Comparison of ENCODE assay signal across 8 mouse cellular contexts in genomic region chr2:31115091-31115942, GRCm38 (mm10). TPM values are rescaled to one million over a fixed set of nuclear protein-coding genes. Genes with fewer than 3 reads are reported as not detected.
DNase-seq lines count a peak whose midpoint lies in the region; ATAC-seq and TF ChIP-seq lines count a peak whose summit lies in the region.

No protein-coding gene starts in this region.

- H3K4me1 ChIP-seq in kidney, embryonic 16.5 days (ENCODE audit: insufficient read depth, low read length), result peaks cover 21% of the 10 kb centered on the region
- peaks cover 23% of the 10 kb centered on the region for H3K4me1 ChIP-seq in limb, embryonic 14.5 days (ENCODE audit: control insufficient read depth, insufficient read depth, low read length)
- H3K4me1 ChIP-seq in small intestine, adult 2 months (ENCODE audit: control insufficient read depth, insufficient read depth, insufficient read length, low read length), result peaks cover 11% of the 10 kb centered on the region; the same call in 1 of the 2 replicates

- no peak for TF ChIP-seq POLR2A in limb, embryonic 14.5 days (IDR thresholded peaks at IDR 0.05; ENCODE audit: borderline replicate concordance, extremely low read depth, insufficient read depth, insufficient read length)
- no peak for TF ChIP-seq POLR2A in small intestine, adult 2 months (IDR thresholded peaks at IDR 0.05; ENCODE audit: low read depth, low read length)

- WGBS in kidney, embryonic 16.5 days, result 22% methylated on average over 10 of the region's 10 CpGs
- WGBS in limb, embryonic 14.5 days, result 34% methylated on average over 10 of the region's 10 CpGs
- WGBS in small intestine, adult 2 months, result 49% methylated on average over 10 of the region's 10 CpGs

- no peak for ATAC-seq in kidney, embryonic 16.5 days (ENCODE audit: low FRiP score, low TSS enrichment)
- 0 out of 2 replicates have a peak, but pooled peaks have one; percentile 31 for ATAC-seq in limb, embryonic 14.5 days (ENCODE audit: low FRiP score, low read depth)

- H3K36me3 ChIP-seq in kidney, embryonic 16.5 days (ENCODE audit: insufficient read depth, low read length), result 0 out of 2 replicates have a peak, but pooled peaks cover 4% of the 10 kb centered on the region
- peaks cover 2% of the 10 kb centered on the region; the same call in 1 of the 2 replicates for H3K36me3 ChIP-seq in limb, embryonic 14.5 days (ENCODE audit: control insufficient read depth, insufficient read depth, low read length)
- no peaks in the 10 kb centered on the region for H3K36me3 ChIP-seq in small intestine, adult 2 months (ENCODE audit: control insufficient read depth, insufficient read depth, low read length)

- DNase-seq in kidney, postnatal 25 days, result no peak
- peak; percentile 50 for DNase-seq in c-Kit-positive CD71-positive TER-119-negative erythroid progenitor cells, embryonic 14.5 days (ENCODE audit: low read depth)
- DNase-seq in limb, embryonic 14.5 days (ENCODE audit: low spot score), result no peak
- no peak for DNase-seq in ovary, postnatal 36 days (ENCODE audit: low spot score)
- no peak for DNase-seq in adrenal gland, postnatal 36 days
- no peak for DNase-seq in urinary bladder, postnatal 4 days (ENCODE audit: low spot score in 2 of 2)

- H3K4me3 ChIP-seq in kidney, embryonic 16.5 days (ENCODE audit: low read length), result no peak overlapping the region
- no peak overlapping the region for H3K4me3 ChIP-seq in limb, embryonic 14.5 days (replicated peaks; ENCODE audit: low read length)
- no peak overlapping the region for H3K4me3 ChIP-seq in small intestine, adult 2 months (ENCODE audit: low read depth, low read length)

- no peaks in the 10 kb centered on the region for H3K27me3 ChIP-seq in kidney, embryonic 16.5 days (ENCODE audit: insufficient read depth, low read length)
- no peaks in the 10 kb centered on the region for H3K27me3 ChIP-seq in limb, embryonic 14.5 days (ENCODE audit: control insufficient read depth, insufficient read depth, low read length)
- no peaks in the 10 kb centered on the region for H3K27me3 ChIP-seq in small intestine, adult 2 months (ENCODE audit: control insufficient read depth, insufficient read depth, low read length)

- H3K4me2 ChIP-seq in kidney, embryonic 16.5 days (replicated peaks; ENCODE audit: low read depth, low read length), result no peak overlapping the region
- no peak overlapping the region; the same call in 1 of the 2 replicates for H3K4me2 ChIP-seq in limb, embryonic 14.5 days (replicated peaks; ENCODE audit: low read depth, low read length, severe bottlenecking)

- H3K27ac ChIP-seq in kidney, embryonic 16.5 days (ENCODE audit: low read length), result peak overlapping the region; percentile 31; the same call in 1 of the 2 replicates
- peak overlapping the region; percentile 70 for H3K27ac ChIP-seq in limb, embryonic 14.5 days (replicated peaks; ENCODE audit: low read depth, low read length)
- H3K27ac ChIP-seq in small intestine, adult 2 months (ENCODE audit: insufficient read depth, low read depth, low read length), result peak overlapping the region; percentile 47

- no peak overlapping the region for H3K9ac ChIP-seq in kidney, embryonic 16.5 days (replicated peaks; ENCODE audit: low read length)
- H3K9ac ChIP-seq in limb, embryonic 14.5 days (ENCODE audit: low read depth, low read length, severe bottlenecking), result no peak overlapping the region

- H3K9me3 ChIP-seq in kidney, embryonic 16.5 days (ENCODE audit: low read length), result no peaks in the 10 kb centered on the region
- H3K9me3 ChIP-seq in limb, embryonic 14.5 days (ENCODE audit: control insufficient read depth, low read length), result no peaks in the 10 kb centered on the region

- TF ChIP-seq CTCF in small intestine, adult 2 months (IDR thresholded peaks at IDR 0.05; ENCODE audit: extremely low read depth, insufficient read length, insufficient replicate concordance, low read depth, low read length), result no peak

RNA-seq across cellular contexts. Expression of gene Fnbp1, which starts 26.5 kb away (rescaled TPM):
- polyA plus RNA-seq in kidney, embryonic 16.5 days (2015; fragmentation: Nextera tagmentation; extraction: Ambion mirVana), result 19.4 and 24.3 TPM in 2 replicates
- 40.8 and 41.5 TPM in 2 replicates for polyA plus RNA-seq in limb, embryonic 14.5 days (2012; rRNA removed)
- polyA plus RNA-seq in limb, embryonic 14.5 days (2014; fragmentation: Nextera tagmentation; extraction: Ambion mirVana), result 25.6 and 26.6 TPM in 2 replicates
- 20.3 and 28.6 TPM in 2 replicates for polyA plus RNA-seq in small intestine, adult 2 months (2012; rRNA removed)
- 10 to 100 TPM; 50.6 to 51.7 TPM for total RNA-seq in adrenal gland, postnatal 36 days (2021)

RNA-seq across cellular contexts. Expression of gene Gpr107, which starts 36.8 kb away (rescaled TPM):
- polyA plus RNA-seq in kidney, embryonic 16.5 days (2015; fragmentation: Nextera tagmentation; extraction: Ambion mirVana), result 38.3 and 41.6 TPM in 2 replicates
- polyA plus RNA-seq in limb, embryonic 14.5 days (2012; rRNA removed), result 34.5 and 37.0 TPM in 2 replicates
- 25.1 and 28.6 TPM in 2 replicates for polyA plus RNA-seq in limb, embryonic 14.5 days (2014; fragmentation: Nextera tagmentation; extraction: Ambion mirVana)
- 14.8 and 30.5 TPM in 2 replicates for polyA plus RNA-seq in small intestine, adult 2 months (2012; rRNA removed)
- 10 to 100 TPM; 58.5 to 63.4 TPM for total RNA-seq in adrenal gland, postnatal 36 days (2021)
